Mouse (Mus musculus) liver, adult 2 months (tissue): ENCODE results near the gene Wipf1.

Source experiments
- CTCF ChIP-seq: fragments of 200-500 bp; IDR thresholded peaks from 2 replicates; pipeline ENCODE4 v1.5.1; 2011; ENCODE audit warnings: low read depth, low read length, control low read depth
- POLR2A ChIP-seq: fragments of 200-500 bp; IDR thresholded peaks from 2 replicates; pipeline ENCODE4 v1.6.1; 2011; ENCODE audit warnings: low read length, control low read depth; ENCODE audit not compliant: insufficient read depth; ENCODE audit errors: extremely low read depth

DNA sequence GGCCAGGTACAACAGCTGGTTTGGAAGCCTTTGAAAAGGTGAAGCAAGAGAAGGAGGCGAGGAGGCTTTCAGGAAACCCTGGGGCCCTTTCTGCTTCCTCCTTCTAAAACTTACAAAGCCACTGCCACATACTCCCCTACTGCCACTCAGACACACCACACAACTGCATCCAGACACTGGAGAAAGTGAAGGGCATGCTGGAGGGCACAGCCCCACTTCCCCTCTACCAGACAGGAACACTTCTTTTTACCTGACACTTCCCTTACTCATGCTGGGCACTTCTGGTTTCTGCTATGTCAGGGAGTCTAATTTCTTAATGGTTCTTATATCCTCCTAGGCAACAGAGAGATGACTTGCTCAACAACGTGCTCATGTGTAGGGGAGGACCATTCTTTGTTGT is 19.0 kb upstream of the Wipf1 start:
- TF ChIP-seq POLR2A, result no peak
- TF ChIP-seq CTCF, result no peak
